Mouse (Mus musculus) neural tube, embryonic 15.5 days (tissue): Measurements from ENCODE around the gene Apela. TPM values are rescaled to one million over a fixed set of nuclear protein-coding genes. Genes with fewer than 3 reads are reported as not detected.
"Not testable (repeated sequence)": the region's sequence is repeated elsewhere in the genome, so short reads cannot be mapped to it uniquely, and the experiment has no call there.

Experiments used
- ATAC-seq: fragments of 200-750 bp; cut with Nextera tagmentation; 2 replicates; pipeline ENCODE4 v1.8.0; 2017; ENCODE audit warnings: mild to moderate bottlenecking, moderate TSS enrichment, moderate library complexity; ENCODE audit not compliant: low FRiP score
- H3K27ac ChIP-seq: fragments of 300-500 bp; sonication (generic); replicated peaks from 2 replicates; pipeline ENCODE4 v1.5.1; 2015; ENCODE audit warnings: mild to moderate bottlenecking, inconsistent platforms
- H3K27me3 ChIP-seq: fragments of 300-500 bp; sonication (generic); replicated peaks from 2 replicates; pipeline ENCODE4 v1.6.1; 2015; ENCODE audit warnings: inconsistent platforms
- H3K36me3 ChIP-seq: fragments of 300-500 bp; sonication (generic); 2 replicates; pipeline ENCODE4 v1.6.1; 2015; ENCODE audit warnings: inconsistent platforms
- H3K4me1 ChIP-seq: fragments of 300-500 bp; sonication (generic); 2 replicates; pipeline ENCODE4 v1.6.1; 2015; ENCODE audit warnings: inconsistent platforms
- H3K4me2 ChIP-seq: fragments of 300-500 bp; sonication (generic); 2 replicates; pipeline ENCODE4 v1.6.1; 2015; ENCODE audit warnings: inconsistent platforms, mild to moderate bottlenecking, moderate library complexity
- H3K4me3 ChIP-seq: fragments of 300-500 bp; sonication (generic); replicated peaks from 2 replicates; pipeline ENCODE4 v1.5.1; 2015; ENCODE audit warnings: mild to moderate bottlenecking, inconsistent platforms
- H3K9ac ChIP-seq: fragments of 300-500 bp; sonication (generic); replicated peaks from 2 replicates; pipeline ENCODE4 v1.6.1; 2015; ENCODE audit warnings: mild to moderate bottlenecking, inconsistent platforms
- H3K9me3 ChIP-seq: fragments of 300-500 bp; sonication (generic); replicated peaks from 2 replicates; pipeline ENCODE4 v1.6.1; 2016; ENCODE audit warnings: inconsistent platforms
- WGBS: fragments of 180-500 bp; shearing (Covaris S2); methylation state at CpG from one replicate; pipeline ENCODE4 v1.1.7; 2015; ENCODE audit warnings: mixed read lengths; 5-methylcytosine and 5-hydroxymethylcytosine counted together
- polyA plus RNA-seq: library from polyadenylated mRNA; unstranded; fragments of >200 nt; fragmentation: Nextera tagmentation; extraction: Ambion mirVana; gene quantifications from 2 replicates; pipeline ENCODE4 v1.2.1, GENCODE M21; 2015

The Apela gene
- polyA plus RNA-seq, 1 experiment from 2014 or later, result 2.9 TPM

GRCm38 (mm10) chr8:65018423-65018822, 18.7 kb downstream of the Apela start, which contains the start of the genes Trim61 and Trim60:
Gene Trim61 (minus strand): TSS chr8:65018523.
Gene Trim60 (minus strand): TSS chr8:65018584.
- no peak within 1 kb of the TSS for H3K9ac ChIP-seq
- H3K27ac ChIP-seq, result no peak within 1 kb of the TSS
- H3K4me3 ChIP-seq, result no peak within 1 kb of the TSS
- no peaks in the 10 kb centered on the region for H3K9me3 ChIP-seq
- H3K36me3 ChIP-seq, result no peaks in the 10 kb centered on the region
- H3K27me3 ChIP-seq, result no peaks in the 10 kb centered on the region
- no peak within 1 kb of the TSS for H3K4me2 ChIP-seq
- H3K4me1 ChIP-seq, result no peaks in the 10 kb centered on the region
- 90% methylated on average over 8 of the region's 8 CpGs for WGBS
- no peak for ATAC-seq

DNA sequence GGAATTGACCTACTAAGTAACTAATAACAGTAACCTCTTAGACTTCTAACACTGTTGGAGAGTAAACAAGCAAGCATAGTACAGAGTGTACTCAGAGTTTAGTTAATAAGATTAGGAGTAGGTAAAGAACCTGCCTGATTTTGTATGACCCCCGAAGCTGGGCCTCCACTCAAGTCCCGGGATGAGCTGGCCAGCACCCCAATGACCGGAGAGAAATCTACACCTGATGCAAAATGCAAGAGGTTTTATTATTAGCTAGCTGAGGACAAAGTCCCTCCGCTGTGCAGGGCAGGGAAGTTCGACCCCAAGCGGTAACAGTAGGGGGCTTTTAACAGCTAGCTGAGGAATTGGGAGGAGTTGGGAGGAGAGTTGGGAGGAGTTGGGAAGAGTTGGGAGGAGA, 29.5 kb downstream of the Apela start:
- H3K27ac ChIP-seq, H3K27me3 ChIP-seq, ATAC-seq, H3K4me2 ChIP-seq, H3K4me1 ChIP-seq, H3K9me3 ChIP-seq, H3K36me3 ChIP-seq, H3K4me3 ChIP-seq, H3K9ac ChIP-seq: not testable (repeated sequence)
- 77% methylated on average over 6 of the region's 6 CpGs for whole genome bisulfite sequencing

- Histone ChIP-seq H3K27me3 (no peaks in the 10 kb centered on the region), H3K4me2 (no peak overlapping the region), H3K4me3 (no peak overlapping the region), H3K9me3 (no peaks in the 10 kb centered on the region), H3K4me1 (no peaks in the 10 kb centered on the region), H3K9ac (no peak overlapping the region), H3K27ac (no peak overlapping the region), H3K36me3 (no peaks in the 10 kb centered on the region)
- 81% methylated on average over 4 of the region's 4 CpGs for WGBS
- ATAC-seq, result no peak
Measured at GRCm38 (mm10) chr8:64998806-64999365, 38.2 kb downstream of the Apela start.

GRCm38 (mm10) chr8:64987731-64988130, 49.4 kb downstream of the Apela start, which contains the start of gene Trim75:
Gene Trim75 (minus strand): TSS chr8:64987831.
- no peak within 1 kb of the TSS for H3K9ac ChIP-seq
- WGBS, result 92% methylated on average over 4 of the region's 4 CpGs
- H3K9me3 ChIP-seq, result no peaks in the 10 kb centered on the region
- no peaks in the 10 kb centered on the region for H3K27me3 ChIP-seq
- H3K36me3 ChIP-seq, result no peaks in the 10 kb centered on the region
- H3K4me1 ChIP-seq, result no peaks in the 10 kb centered on the region
- H3K4me3 ChIP-seq, result no peak within 1 kb of the TSS
- no peak within 1 kb of the TSS for H3K4me2 ChIP-seq
- H3K27ac ChIP-seq, result no peak within 1 kb of the TSS
- ATAC-seq, result no peak

- Histone ChIP-seq H3K9ac (no peak overlapping the region), H3K4me2 (no peak overlapping the region), H3K4me3 (no peak overlapping the region), H3K4me1 (no peaks in the 10 kb centered on the region), H3K27ac (no peak overlapping the region), H3K9me3 (no peaks in the 10 kb centered on the region), H3K27me3 (no peaks in the 10 kb centered on the region), H3K36me3 (no peaks in the 10 kb centered on the region)
- 78% methylated on average over 20 of the region's 20 CpGs for WGBS
- no peak for ATAC-seq
Measured at GRCm38 (mm10) chr8:64983150-64983897, 53.8 kb downstream of the Apela start.

Other genes starting within 250 kb of the Apela start
- gene Klhl2, start 187.3 kb downstream of the Apela start, polyA plus RNA-seq, result 30.3 and 37.4 TPM in 2 replicates
- 36.4 and 37.9 TPM in 2 replicates for gene Tmem192, start 90.2 kb downstream of the Apela start, polyA plus RNA-seq
- 0.10 and 0.15 TPM in 2 replicates for gene Trim75, start 49.5 kb downstream of the Apela start, polyA plus RNA-seq
- 0.32 and 0.42 TPM in 2 replicates for gene Trim61, start 18.8 kb downstream of the Apela start, polyA plus RNA-seq
- not detected in 2 replicates for gene Trim60, start 18.8 kb downstream of the Apela start, polyA plus RNA-seq
- gene Gm10663, start 37.7 kb upstream of the Apela start, polyA plus RNA-seq, result not detected in 2 replicates
- gene BC030870, start 92.2 kb upstream of the Apela start, polyA plus RNA-seq, result 1.1 TPM in 1 of 2 replicates, not detected in the other